Mouse (Mus musculus) intestine, embryonic 14.5 days (tissue): ENCODE measurements around the gene Csrp1. TPM values are rescaled to one million over a fixed set of nuclear protein-coding genes. Genes with fewer than 3 reads are reported as not detected.

Experiments
- ATAC-seq: fragments of 200-750 bp; cut with Nextera tagmentation; replicated peaks from 2 replicates; pipeline ENCODE4 v1.8.0; 2017; ENCODE audit warnings: low read depth, moderate number of reproducible peaks, moderate TSS enrichment, moderate library complexity; ENCODE audit not compliant: low FRiP score, low TSS enrichment
- DNase-seq: peaks from one replicate; pipeline ENCODE4 v3.0.0-alpha.2; 2018; ENCODE audit warnings: low spot score
- H3K27ac ChIP-seq: fragments of 300-500 bp; sonication (generic); 2 replicates; pipeline ENCODE4 v1.5.1; 2014; ENCODE audit warnings: low read depth, mild to moderate bottlenecking, control low read depth
- H3K27me3 ChIP-seq: fragments of 300-500 bp; sonication (generic); replicated peaks from 2 replicates; pipeline ENCODE4 v1.6.1; 2014; ENCODE audit warnings: low read length, control low read depth; ENCODE audit not compliant: control insufficient read depth, insufficient read depth
- H3K36me3 ChIP-seq: fragments of 300-500 bp; sonication (generic); 2 replicates; pipeline ENCODE4 v1.6.1; 2014; ENCODE audit warnings: low read length, control low read depth; ENCODE audit not compliant: control insufficient read depth, insufficient read depth
- H3K4me1 ChIP-seq: fragments of 300-500 bp; sonication (generic); replicated peaks from 2 replicates; pipeline ENCODE4 v1.6.1; 2014; ENCODE audit warnings: low read length, control low read depth, mixed read lengths; ENCODE audit not compliant: control insufficient read depth, insufficient read depth
- H3K4me2 ChIP-seq: fragments of 300-500 bp; sonication (generic); 2 replicates; pipeline ENCODE4 v1.6.1; 2014; ENCODE audit warnings: low read length
- H3K4me3 ChIP-seq: fragments of 300-500 bp; sonication (generic); 2 replicates; pipeline ENCODE4 v1.5.1; 2014; ENCODE audit warnings: low read depth, low read length, control low read depth, mixed read lengths
- H3K9ac ChIP-seq: fragments of 300-500 bp; sonication (generic); 2 replicates; pipeline ENCODE4 v1.6.1; 2014; ENCODE audit warnings: mild to moderate bottlenecking, low read length
- H3K9me3 ChIP-seq: fragments of 300-500 bp; sonication (generic); 2 replicates; pipeline ENCODE4 v1.6.1; 2016; ENCODE audit warnings: low read length, control low read depth; ENCODE audit not compliant: control insufficient read depth
- WGBS: fragments of 180-500 bp; shearing (Covaris S2); extraction: QIAGEN DNeasy Blood & Tissue Kit; methylation state at CpG from one replicate; pipeline ENCODE4 v1.1.7; 2014; 5-methylcytosine and 5-hydroxymethylcytosine counted together
- polyA plus RNA-seq: library from polyadenylated mRNA; unstranded; fragments of >200 nt; fragmentation: Nextera tagmentation; extraction: Ambion mirVana; gene quantifications from 2 replicates; pipeline ENCODE4 v1.2.1, GENCODE M21; 2014

The Csrp1 gene
- polyA plus RNA-seq, 1 experiment from 2014 or later = 242 TPM

DNA sequence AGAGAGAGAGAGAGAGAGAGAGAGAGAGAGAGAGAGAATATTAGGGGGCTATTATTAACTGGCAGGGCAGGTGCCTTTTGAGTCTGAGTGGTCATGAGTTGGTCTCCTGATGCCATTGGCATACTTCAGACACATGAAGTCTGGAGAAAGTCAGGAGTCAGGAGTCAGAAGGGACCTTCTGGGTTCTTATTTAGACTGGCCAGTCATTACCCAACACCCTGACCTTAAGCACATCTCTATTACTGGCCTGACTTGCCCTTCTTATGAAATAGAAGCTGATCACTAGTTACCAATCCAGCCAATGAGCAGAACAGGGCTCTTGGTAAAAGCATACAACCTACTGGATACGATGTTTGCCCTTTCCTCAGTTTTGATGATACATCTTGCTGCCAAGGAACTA, 57.2 kb downstream of the Csrp1 start:
- Histone ChIP-seq H3K9ac (no peak overlapping the region), H3K4me2 (no peak overlapping the region), H3K4me1 (peaks cover 16% of the 10 kb centered on the region), H3K4me3 (no peak overlapping the region), H3K27ac (no peak overlapping the region), H3K9me3 (no peaks in the 10 kb centered on the region), H3K27me3 (no peaks in the 10 kb centered on the region), H3K36me3 (no peaks in the 10 kb centered on the region)
- 96% methylated on average over 1 of the region's 1 CpGs for WGBS
- ATAC-seq (no peak), DNase-seq (no peak)

DNA sequence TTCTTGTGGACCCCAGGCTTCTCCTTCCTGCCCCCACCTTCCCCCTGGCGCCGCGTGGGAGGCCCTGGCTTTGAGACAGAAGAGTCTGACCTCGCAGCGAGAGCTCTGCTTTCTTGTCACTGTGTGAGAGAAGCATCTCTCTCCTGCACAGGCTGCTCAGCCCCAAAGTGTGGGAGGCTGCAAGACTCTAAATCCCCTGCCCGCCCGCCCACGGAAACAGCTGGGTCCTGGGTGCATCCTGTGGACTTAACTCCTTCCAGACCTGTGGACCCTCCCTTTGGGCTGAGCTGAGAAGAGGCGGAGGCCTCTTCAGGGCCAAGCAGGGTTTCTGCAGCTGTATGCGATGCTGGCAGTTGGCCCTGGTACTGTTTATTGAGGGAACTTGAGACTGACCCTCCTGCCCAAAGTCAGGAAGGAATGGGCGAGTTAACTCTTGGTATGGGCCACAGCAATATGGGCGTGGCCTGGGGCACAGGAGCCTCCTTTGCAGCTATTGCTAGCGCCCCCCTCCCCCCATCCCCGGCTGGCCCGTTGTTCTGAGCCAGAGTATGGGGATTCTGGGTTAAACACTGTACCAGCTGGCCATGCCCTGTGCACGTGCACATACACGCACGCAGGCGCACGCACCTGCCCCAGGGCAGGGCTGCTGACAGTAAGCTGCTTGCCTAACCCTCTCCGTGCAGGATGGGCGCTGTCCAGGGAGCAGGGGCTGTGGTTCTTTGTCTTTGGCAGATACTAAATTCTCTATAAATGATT, 59.1 kb downstream of the Csrp1 start, which contains the start of gene Tnni1:
Gene Tnni1, plus strand, starts transcription at position 655 of the 756 bp plus-strand sequence.
- peak within 1 kb of the TSS; percentile 25 for H3K4me2 ChIP-seq
- 19% methylated on average over 22 of the region's 22 CpGs for WGBS
- H3K27ac ChIP-seq = peak within 1 kb of the TSS; percentile 44; the same call in 1 of the 2 replicates
- H3K4me3 ChIP-seq = no peak within 1 kb of the TSS
- DNase-seq = peak; percentile 69
- H3K36me3 ChIP-seq = no peaks in the 10 kb centered on the region
- H3K4me1 ChIP-seq = peaks cover 16% of the 10 kb centered on the region
- no peak within 1 kb of the TSS for H3K9ac ChIP-seq
- H3K9me3 ChIP-seq = no peaks in the 10 kb centered on the region
- H3K27me3 ChIP-seq = no peaks in the 10 kb centered on the region
- peak; percentile 26; the same call in 1 of the 2 replicates for ATAC-seq

DNA sequence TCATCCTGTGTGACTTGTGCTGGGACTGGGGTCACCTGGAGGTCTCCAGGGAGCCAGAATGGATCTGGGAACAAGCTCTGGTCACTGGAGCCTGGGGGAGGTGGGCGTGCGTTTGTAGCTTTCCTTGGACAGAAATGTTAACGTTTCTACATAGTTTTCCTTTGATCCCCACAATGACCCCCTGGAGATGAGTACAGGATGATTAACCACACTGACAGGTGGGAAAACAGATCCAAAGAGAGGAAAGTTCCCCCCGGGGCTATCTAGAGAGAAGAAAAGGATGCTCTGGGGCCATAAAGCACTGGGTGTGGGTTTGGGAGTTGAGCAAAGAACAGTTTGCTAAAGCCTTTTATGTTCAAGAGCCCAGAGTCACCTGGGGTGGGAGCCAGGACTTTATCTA, 60.8 kb downstream of the Csrp1 start:
- no peak overlapping the region for H3K27ac ChIP-seq
- H3K4me1 ChIP-seq = peaks cover 16% of the 10 kb centered on the region
- H3K27me3 ChIP-seq = no peaks in the 10 kb centered on the region
- no peak for DNase-seq
- H3K4me3 ChIP-seq = no peak overlapping the region
- 42% methylated on average over 4 of the region's 4 CpGs for WGBS
- H3K4me2 ChIP-seq = no peak overlapping the region
- no peak for ATAC-seq
- H3K36me3 ChIP-seq = no peaks in the 10 kb centered on the region
- no peaks in the 10 kb centered on the region for H3K9me3 ChIP-seq
- no peak overlapping the region for H3K9ac ChIP-seq

DNA sequence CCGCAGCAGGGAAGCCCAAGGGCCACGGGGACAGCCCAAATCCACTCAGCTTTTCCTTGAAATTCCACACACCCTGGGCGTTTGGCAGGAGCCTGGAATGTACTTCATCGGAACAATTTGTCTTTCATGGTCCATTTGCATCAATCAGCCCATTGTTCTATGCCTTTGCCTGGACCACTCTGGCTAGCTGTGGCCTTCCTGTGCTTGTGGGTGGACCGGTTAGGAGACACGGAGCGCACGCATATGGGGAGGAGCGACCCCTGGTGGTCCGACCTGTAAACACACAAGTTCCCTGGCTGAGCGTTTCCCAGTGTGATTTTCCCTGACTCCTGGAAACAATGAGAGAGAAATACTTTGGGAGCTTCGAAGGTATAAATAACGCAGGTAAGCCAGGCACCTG, 61.4 kb downstream of the Csrp1 start:
- H3K9me3 ChIP-seq = no peaks in the 10 kb centered on the region
- peaks cover 15% of the 10 kb centered on the region for H3K4me1 ChIP-seq
- H3K4me3 ChIP-seq = no peak overlapping the region
- DNase-seq (peak; percentile 89), ATAC-seq (peak; percentile 40; the same call in 1 of the 2 replicates)
- H3K27me3 ChIP-seq = no peaks in the 10 kb centered on the region
- H3K36me3 ChIP-seq = no peaks in the 10 kb centered on the region
- no peak overlapping the region for H3K4me2 ChIP-seq
- 16% methylated on average over 13 of the region's 13 CpGs for WGBS
- no peak overlapping the region for H3K9ac ChIP-seq
- H3K27ac ChIP-seq = no peak overlapping the region

DNA sequence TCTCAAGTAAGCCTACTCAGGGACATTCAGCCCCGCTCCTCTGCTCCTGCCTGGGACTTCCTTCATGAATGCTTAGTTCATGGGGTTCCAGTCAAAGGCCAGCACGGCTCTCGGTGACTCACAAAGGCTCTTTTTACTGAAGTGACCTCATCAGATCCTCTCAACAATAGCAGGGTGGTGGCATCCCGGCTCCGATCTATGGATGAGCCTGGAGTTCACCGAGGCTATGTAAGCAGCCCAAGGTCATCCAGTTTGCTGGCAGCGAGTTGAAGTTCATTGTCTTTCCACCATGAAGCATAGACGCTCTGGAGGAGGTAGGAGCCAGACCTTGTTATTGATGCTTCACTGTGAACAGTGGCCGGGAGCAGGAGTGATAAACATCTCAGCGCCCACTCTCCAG, 63.0 kb downstream of the Csrp1 start:
- 60% methylated on average over 10 of the region's 10 CpGs for WGBS
- Histone ChIP-seq H3K36me3 (no peaks in the 10 kb centered on the region), H3K4me3 (no peak overlapping the region), H3K9me3 (no peaks in the 10 kb centered on the region), H3K27me3 (no peaks in the 10 kb centered on the region), H3K27ac (no peak overlapping the region), H3K4me1 (peaks cover 14% of the 10 kb centered on the region), H3K9ac (no peak overlapping the region), H3K4me2 (no peak overlapping the region)
- ATAC-seq = no peak
- DNase-seq = no peak

DNA sequence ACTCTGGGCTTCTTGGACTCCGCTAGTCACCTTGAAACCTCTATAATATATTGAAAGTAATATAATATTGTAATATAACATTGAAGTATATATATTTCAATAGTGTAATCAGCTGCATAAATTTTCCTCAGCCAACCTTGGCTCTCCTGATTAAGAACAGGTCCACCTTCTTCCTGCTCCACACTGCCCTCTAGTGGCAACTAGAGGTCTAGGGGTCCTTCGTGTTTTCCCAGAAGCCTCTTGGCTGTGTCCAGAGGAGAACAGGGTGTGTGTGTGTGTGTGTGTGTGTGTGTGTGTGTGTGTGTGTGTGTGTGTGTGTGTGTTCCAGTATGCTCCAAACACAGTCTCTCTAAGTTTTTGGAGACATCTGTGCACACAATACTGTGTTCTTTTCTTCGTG, 67.9 kb downstream of the Csrp1 start:
- H3K4me1 ChIP-seq = no peaks in the 10 kb centered on the region
- no peaks in the 10 kb centered on the region for H3K36me3 ChIP-seq
- H3K9me3 ChIP-seq = no peaks in the 10 kb centered on the region
- DNase-seq = peak; percentile 83
- 51% methylated on average over 3 of the region's 3 CpGs for WGBS
- H3K4me2 ChIP-seq = no peak overlapping the region
- no peak overlapping the region for H3K9ac ChIP-seq
- ATAC-seq = 0 out of 2 replicates have a peak, but pooled peaks have one; percentile 21
- H3K27ac ChIP-seq = no peak overlapping the region
- H3K4me3 ChIP-seq = no peak overlapping the region
- no peaks in the 10 kb centered on the region for H3K27me3 ChIP-seq

DNA sequence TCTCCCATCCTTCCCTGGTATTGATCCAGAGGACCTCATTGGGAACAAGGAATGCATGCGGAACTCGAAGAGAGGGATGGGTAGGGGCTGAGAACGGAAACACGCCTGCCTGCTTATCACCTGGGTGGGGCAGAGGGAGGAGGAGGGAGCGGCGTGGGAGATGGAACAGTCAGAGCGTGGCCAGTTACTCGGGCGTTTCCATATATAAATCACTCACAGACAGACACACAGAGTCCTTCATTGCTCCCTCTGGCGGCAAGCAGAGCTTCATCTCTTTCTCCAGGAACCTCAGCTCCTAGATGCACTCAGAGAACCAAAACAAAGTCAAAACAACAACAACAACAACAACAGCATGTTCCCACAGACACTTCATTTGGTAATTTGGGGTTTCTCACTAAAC, 68.8 kb downstream of the Csrp1 start:
- Histone ChIP-seq H3K9ac (no peak overlapping the region), H3K4me3 (no peak overlapping the region), H3K36me3 (no peaks in the 10 kb centered on the region), H3K4me1 (peaks cover 5% of the 10 kb centered on the region), H3K27ac (no peak overlapping the region), H3K27me3 (no peaks in the 10 kb centered on the region), H3K9me3 (no peaks in the 10 kb centered on the region), H3K4me2 (peak overlapping the region; percentile 21; the same call in 1 of the 2 replicates)
- 20% methylated on average over 10 of the region's 10 CpGs for WGBS
- DNase-seq = peak; percentile 68
- no peak for ATAC-seq

DNA sequence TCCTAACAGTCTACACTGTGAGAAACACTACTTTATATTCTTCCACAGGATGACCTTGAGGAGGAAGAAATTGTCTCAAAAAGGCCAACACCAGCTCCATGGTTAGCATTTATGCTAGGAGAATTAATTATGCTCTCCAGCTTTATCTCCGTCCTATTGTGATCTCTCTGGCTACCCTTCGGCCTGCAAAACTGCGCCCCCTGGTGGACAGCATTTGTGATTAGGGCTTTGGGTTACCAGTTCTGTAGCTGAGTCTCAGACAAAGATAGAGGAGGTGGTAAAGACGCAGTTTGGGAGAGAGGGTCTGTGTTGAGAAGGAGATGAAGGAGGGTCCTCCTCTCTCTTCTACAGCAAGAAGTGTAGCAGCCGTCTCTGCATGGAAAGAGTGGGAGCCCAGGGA, 70.0 kb downstream of the Csrp1 start:
- 10% methylated on average over 5 of the region's 5 CpGs for WGBS
- H3K27ac ChIP-seq = no peak overlapping the region
- H3K27me3 ChIP-seq = no peaks in the 10 kb centered on the region
- H3K4me2 ChIP-seq = no peak overlapping the region
- no peaks in the 10 kb centered on the region for H3K36me3 ChIP-seq
- H3K9ac ChIP-seq = no peak overlapping the region
- DNase-seq (peak; percentile 91), ATAC-seq (no peak)
- H3K4me1 ChIP-seq = peaks cover 16% of the 10 kb centered on the region
- H3K4me3 ChIP-seq = no peak overlapping the region
- H3K9me3 ChIP-seq = no peaks in the 10 kb centered on the region
